Comparison of ENCODE assay signal across 20 mouse cellular contexts in the genomic region with DNA sequence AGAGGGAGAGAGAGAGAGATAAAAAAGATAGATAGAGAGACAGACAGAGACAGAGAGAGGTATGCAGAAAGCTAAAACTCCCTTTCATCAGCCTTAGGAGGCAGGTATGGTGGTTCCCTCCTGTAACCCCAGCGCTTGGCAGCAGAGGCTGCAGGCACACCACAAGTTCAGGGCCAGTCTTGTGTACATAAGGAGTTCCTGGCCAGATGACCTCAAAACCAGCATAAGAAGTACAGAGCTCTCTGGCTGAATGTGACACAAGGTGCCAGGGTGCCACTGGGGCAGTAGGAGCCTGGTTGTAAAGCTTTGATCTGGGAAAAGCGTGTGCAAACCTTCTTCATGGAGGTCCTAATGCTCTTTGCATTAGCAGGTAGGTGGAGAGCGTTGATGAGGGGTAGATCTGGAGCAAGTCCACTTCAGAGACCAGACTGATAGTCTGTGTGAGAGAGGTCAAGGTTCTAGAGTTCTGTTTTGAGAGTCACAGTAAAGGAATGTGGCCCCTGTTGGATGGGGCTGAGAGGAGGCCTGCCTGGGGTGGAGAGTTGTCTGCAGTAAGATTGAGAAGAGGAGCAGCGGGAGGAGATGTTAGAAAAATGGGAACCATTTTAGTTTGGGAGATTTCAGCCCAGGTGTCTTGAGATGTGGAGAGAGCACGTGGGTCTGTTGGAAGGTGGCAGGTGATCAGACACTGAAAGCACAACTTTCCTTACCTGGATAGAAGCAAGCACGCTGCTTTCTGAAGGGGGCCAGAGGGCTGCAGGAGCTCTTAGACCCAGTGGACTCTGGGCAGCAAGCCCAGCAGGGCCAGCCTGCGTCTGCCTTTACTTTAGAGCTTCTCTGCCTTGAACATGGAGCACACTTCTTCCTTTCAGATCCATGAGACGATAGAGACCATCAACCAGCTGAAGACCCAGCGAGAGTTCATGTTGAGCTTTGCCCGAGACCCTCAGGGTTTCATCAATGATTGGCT. TPM values are rescaled to one million over a fixed set of nuclear protein-coding genes. Genes with fewer than 3 reads are reported as not detected.
"Had no signal": no experiment of that assay in that cellular context is flagged by ENCODE, and none has a peak within 500 bp of the region (broad histone marks: within the 10 kb centered on the region; RNA-seq: fewer than 3 reads in every experiment).

No protein-coding gene starts in this region.

- H3K9me3 ChIP-seq: limb, embryonic 15.5 days; midbrain, embryonic 10.5 days had no signal

- H3K9ac ChIP-seq: limb, embryonic 15.5 days had no signal

- ATAC-seq: lung, postnatal 0 days had no signal

- H3K4me3 ChIP-seq: limb, embryonic 15.5 days; midbrain, embryonic 10.5 days; myocyte had no signal

- DNase-seq: kidney, adult 11 months; kidney, postnatal 14 days; lung, adult 18-20 months; lung, postnatal 36 days; midbrain, embryonic 14.5 days; retina, postnatal 1 day; right cerebral cortex, postnatal 4 days; spleen, adult 18-20 months; thymus, adult 2 months; thymus, postnatal 25 days had no signal

- H3K27me3 ChIP-seq: limb, embryonic 15.5 days had no signal

- H3K27ac ChIP-seq: limb, embryonic 15.5 days; midbrain, embryonic 10.5 days had no signal

- H3K4me2 ChIP-seq: limb, embryonic 15.5 days had no signal

RNA-seq across cellular contexts. Expression of a gene that starts 5.2 kb away (rescaled TPM):
- polyA plus RNA-seq: kidney, embryonic 14.5 days; large intestine, adult 2 months; limb, embryonic 11.5 days; limb, embryonic 15.5 days; midbrain, embryonic 10.5 days; midbrain, embryonic 14.5 days; myocyte; neural tube, embryonic 11.5 days; stomach, embryonic 14.5 days; testis, adult 2 months; thymus, adult 2 months had no signal
